1 mouse cellular context compared by ENCODE assay signal in genomic region chr2:62574250-62574649, GRCm38 (mm10).
TF ChIP-seq lines count a peak whose summit lies in the region.

No protein-coding gene starts in this region.

TF ChIP-seq in myocyte, 11 proteins besides CTCF, POLR2A, EP300 and RAD21 (continued from another document):
- TF ChIP-seq MAX (IDR thresholded peaks at IDR 0.05; ENCODE audit: low read depth): no peak
- no peak for TF ChIP-seq TCF12 (IDR thresholded peaks at IDR 0.05; ENCODE audit: insufficient read depth, poor library complexity, severe bottlenecking)
